Mouse (Mus musculus): ENCODE results near the gene Acot5. TPM values are rescaled to one million over a fixed set of nuclear protein-coding genes. Genes with fewer than 3 reads are reported as not detected.
"Not testable (repeated sequence)": the region's sequence is repeated elsewhere in the genome, so short reads cannot be mapped to it uniquely, and the experiment has no call there.

Acot5 gene
- polyA plus RNA-seq (2012; rRNA removed), result not detected in 2 replicates

DNA sequence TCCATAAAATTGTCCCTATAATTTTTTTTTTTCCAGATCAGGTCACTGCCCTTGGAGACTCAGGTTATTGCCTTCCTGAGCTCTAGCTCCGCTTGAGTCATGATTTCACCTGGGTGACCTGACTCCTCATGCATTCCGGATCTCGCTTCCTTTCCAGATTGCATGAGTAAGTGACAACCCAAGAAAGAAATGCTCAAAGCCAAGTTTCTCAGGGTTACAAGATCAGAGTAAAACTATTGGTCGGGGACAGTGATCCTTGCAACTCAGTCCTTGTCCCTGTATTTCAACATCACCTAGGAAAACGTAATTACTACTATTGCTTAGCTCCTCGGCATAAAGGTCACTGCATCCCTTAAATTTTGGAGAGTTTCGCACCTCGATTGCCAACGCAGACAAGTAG, at the start of gene Acot5:
Gene Acot5 (plus strand): TSS at position 340 of the 400 bp plus-strand sequence.
- Histone ChIP-seq H3K36me3 (ENCODE audit: control insufficient read depth, insufficient read depth, low read length) (no peaks in the 10 kb centered on the region), H3K4me3 (ENCODE audit: low read depth, low read length) (peak within 1 kb of the TSS; percentile 49), H3K27me3 (ENCODE audit: control insufficient read depth, insufficient read depth, low read length) (no peaks in the 10 kb centered on the region), H3K27ac (ENCODE audit: insufficient read depth, low read depth, low read length) (no peak within 1 kb of the TSS), H3K4me1 (ENCODE audit: control insufficient read depth, insufficient read depth, insufficient read length, low read length) (no peaks in the 10 kb centered on the region)
- 28% methylated on average over 9 of the region's 9 CpGs for WGBS
- TF ChIP-seq POLR2A (IDR thresholded peaks at IDR 0.05; ENCODE audit: low read depth, low read length) (no peak), CTCF (IDR thresholded peaks at IDR 0.05; ENCODE audit: extremely low read depth, insufficient read length, insufficient replicate concordance, low read depth, low read length) (no peak)

DNA sequence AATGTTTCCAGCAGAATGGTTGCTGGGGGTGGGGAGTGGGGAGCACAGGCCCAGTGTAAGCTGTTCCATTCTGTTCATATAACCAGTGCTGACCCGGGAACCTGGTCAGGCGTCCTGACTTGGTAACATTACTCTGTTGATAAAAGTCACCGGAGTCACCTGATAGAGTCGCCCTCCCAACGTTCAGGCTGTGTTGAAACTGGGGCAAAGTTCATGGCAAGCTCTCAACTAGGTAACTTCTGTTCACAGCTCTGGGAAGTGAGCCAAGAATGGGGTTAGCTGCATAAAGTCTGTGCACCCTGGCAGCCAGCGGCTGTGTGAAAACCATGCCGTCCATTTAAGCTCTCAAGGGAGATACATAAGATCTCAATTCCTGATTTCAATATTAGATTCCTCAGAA, 48.6 kb upstream of the Acot5 start:
- not testable (repeated sequence) for H3K36me3 ChIP-seq (ENCODE audit: control insufficient read depth, insufficient read depth, low read length); H3K4me3 ChIP-seq (ENCODE audit: low read depth, low read length); H3K27ac ChIP-seq (ENCODE audit: insufficient read depth, low read depth, low read length); H3K4me1 ChIP-seq (ENCODE audit: control insufficient read depth, insufficient read depth, insufficient read length, low read length); H3K27me3 ChIP-seq (ENCODE audit: control insufficient read depth, insufficient read depth, low read length)
- WGBS, result 5% methylated on average over 7 of the region's 7 CpGs

- WGBS, result 72% methylated on average over 4 of the region's 4 CpGs
Observed at GRCm38 (mm10) chr12:84022266-84022665, 46.9 kb upstream of the Acot5 start.

DNA sequence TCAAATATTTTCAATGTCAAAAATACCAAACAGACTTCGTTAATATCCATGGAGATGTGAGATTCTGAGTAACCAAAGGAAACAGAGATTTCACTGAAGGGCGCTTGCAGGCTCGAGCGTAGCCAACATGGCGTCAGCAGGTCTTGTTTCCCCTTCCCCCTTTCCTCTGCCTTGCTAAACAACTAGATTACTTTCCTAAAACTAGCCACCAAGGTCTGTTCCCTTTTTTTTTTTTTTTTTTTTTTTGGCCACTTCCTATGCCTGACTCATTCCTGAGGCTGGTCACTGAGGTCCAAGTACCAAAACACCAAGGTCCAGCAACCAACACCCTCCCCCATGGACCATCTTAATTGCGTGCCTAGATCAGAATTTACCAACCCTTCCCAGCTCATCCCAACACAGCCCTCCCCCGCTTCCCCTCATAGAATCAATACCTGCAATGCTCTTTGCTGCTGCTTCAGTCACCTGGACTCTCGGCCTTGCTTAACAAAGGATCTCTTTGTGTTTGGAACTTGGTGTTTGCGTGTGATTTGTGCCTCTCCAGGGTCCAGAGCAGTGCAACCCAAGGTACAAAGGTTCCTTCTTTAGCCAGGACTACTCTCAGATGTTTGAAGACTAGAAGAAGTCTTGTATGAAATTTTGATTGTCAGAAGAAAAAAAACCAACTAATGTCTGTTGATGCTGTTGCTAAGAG, 45.9 kb upstream of the Acot5 start:
- Histone ChIP-seq H3K27ac (ENCODE audit: insufficient read depth, low read depth, low read length) (no peak overlapping the region), H3K4me3 (ENCODE audit: low read depth, low read length) (no peak overlapping the region), H3K27me3 (ENCODE audit: control insufficient read depth, insufficient read depth, low read length) (no peaks in the 10 kb centered on the region; the same call in 1 of the 2 replicates), H3K4me1 (ENCODE audit: control insufficient read depth, insufficient read depth, insufficient read length, low read length) (peaks cover 4% of the 10 kb centered on the region; the same call in 1 of the 2 replicates), H3K36me3 (ENCODE audit: control insufficient read depth, insufficient read depth, low read length) (no peaks in the 10 kb centered on the region)
- WGBS, result 53% methylated on average over 9 of the region's 9 CpGs
- TF ChIP-seq POLR2A (IDR thresholded peaks at IDR 0.05; ENCODE audit: low read depth, low read length) (no peak), CTCF (IDR thresholded peaks at IDR 0.05; ENCODE audit: extremely low read depth, insufficient read length, insufficient replicate concordance, low read depth, low read length) (no peak)

More at GRCm38 (mm10) chr12:84022266-84022665, 46.9 kb upstream of the Acot5 start:
- H3K36me3 ChIP-seq (ENCODE audit: control insufficient read depth, insufficient read depth, low read length); H3K27me3 ChIP-seq (ENCODE audit: control insufficient read depth, insufficient read depth, low read length); H3K4me1 ChIP-seq (ENCODE audit: control insufficient read depth, insufficient read depth, insufficient read length, low read length); H3K4me3 ChIP-seq (ENCODE audit: low read depth, low read length); H3K27ac ChIP-seq (ENCODE audit: insufficient read depth, low read depth, low read length): not testable (repeated sequence)

DNA sequence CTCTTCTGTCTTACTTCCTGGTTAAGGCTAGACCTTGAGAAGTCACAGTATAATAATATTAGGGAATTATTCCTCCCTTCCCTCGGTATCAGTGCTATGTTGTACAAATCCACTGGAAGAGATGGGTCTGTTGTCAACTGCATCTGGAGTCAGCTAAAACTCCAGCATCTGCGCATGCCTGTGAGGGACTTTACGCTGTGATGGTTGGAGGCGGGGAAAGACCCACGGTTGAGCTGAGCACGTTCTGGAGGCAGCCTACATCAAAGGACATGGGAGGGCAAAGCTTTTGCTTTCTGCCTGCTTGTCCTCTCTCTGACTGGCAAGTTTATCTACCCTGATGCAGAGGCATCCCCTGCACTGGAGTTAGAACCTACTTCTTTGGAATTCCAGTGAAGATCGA, 43.2 kb upstream of the Acot5 start:
- TF ChIP-seq CTCF (IDR thresholded peaks at IDR 0.05; ENCODE audit: extremely low read depth, insufficient read length, insufficient replicate concordance, low read depth, low read length) (no peak), POLR2A (IDR thresholded peaks at IDR 0.05; ENCODE audit: low read depth, low read length) (no peak)
- Histone ChIP-seq H3K36me3 (ENCODE audit: control insufficient read depth, insufficient read depth, low read length) (no peaks in the 10 kb centered on the region), H3K4me3 (ENCODE audit: low read depth, low read length) (no peak overlapping the region), H3K27ac (ENCODE audit: insufficient read depth, low read depth, low read length) (no peak overlapping the region), H3K4me1 (ENCODE audit: control insufficient read depth, insufficient read depth, insufficient read length, low read length) (peaks cover 2% of the 10 kb centered on the region; the same call in 1 of the 2 replicates), H3K27me3 (ENCODE audit: control insufficient read depth, insufficient read depth, low read length) (no peaks in the 10 kb centered on the region)
- 86% methylated on average over 7 of the region's 7 CpGs for WGBS

DNA sequence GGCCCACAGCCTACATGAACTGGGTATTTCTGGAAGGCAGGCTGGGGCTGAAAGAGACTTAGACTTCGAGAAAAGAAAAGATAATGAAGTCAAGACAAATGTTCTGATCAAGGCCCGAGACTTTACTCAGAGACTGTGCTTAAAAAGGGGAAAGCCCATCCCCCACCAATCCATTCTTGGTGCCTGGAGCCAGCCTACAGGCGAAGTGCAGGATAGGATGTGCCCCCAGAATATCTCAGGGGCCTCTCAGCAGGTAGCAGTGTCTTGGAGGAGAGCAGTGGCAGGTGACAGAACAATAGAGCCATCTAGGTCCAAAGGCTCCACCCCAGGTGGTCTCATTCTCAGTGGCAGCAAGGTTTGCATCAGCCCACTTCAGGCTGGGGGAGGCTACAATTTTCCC, 40.8 kb upstream of the Acot5 start:
- H3K4me3 ChIP-seq (ENCODE audit: low read depth, low read length); H3K36me3 ChIP-seq (ENCODE audit: control insufficient read depth, insufficient read depth, low read length); H3K4me1 ChIP-seq (ENCODE audit: control insufficient read depth, insufficient read depth, insufficient read length, low read length); H3K27me3 ChIP-seq (ENCODE audit: control insufficient read depth, insufficient read depth, low read length); H3K27ac ChIP-seq (ENCODE audit: insufficient read depth, low read depth, low read length): not testable (repeated sequence)
- WGBS, result 84% methylated on average over 3 of the region's 3 CpGs

GRCm38 (mm10) chr12:84029043-84029442, 40.1 kb upstream of the Acot5 start:
- H3K27me3 ChIP-seq (ENCODE audit: control insufficient read depth, insufficient read depth, low read length); H3K36me3 ChIP-seq (ENCODE audit: control insufficient read depth, insufficient read depth, low read length); H3K27ac ChIP-seq (ENCODE audit: insufficient read depth, low read depth, low read length); H3K4me3 ChIP-seq (ENCODE audit: low read depth, low read length); H3K4me1 ChIP-seq (ENCODE audit: control insufficient read depth, insufficient read depth, insufficient read length, low read length): not testable (repeated sequence)
- WGBS, result 98% methylated on average over 1 of the region's 1 CpGs

GRCm38 (mm10) chr12:84030659-84031332, 38.3 kb upstream of the Acot5 start:
- H3K4me1 ChIP-seq (ENCODE audit: control insufficient read depth, insufficient read depth, insufficient read length, low read length), result peaks cover 6% of the 10 kb centered on the region; the same call in 1 of the 2 replicates
- WGBS, result 28% methylated on average over 4 of the region's 4 CpGs
- H3K27me3 ChIP-seq (ENCODE audit: control insufficient read depth, insufficient read depth, low read length), result no peaks in the 10 kb centered on the region
- no peak overlapping the region for H3K4me3 ChIP-seq (ENCODE audit: low read depth, low read length)
- H3K27ac ChIP-seq (ENCODE audit: insufficient read depth, low read depth, low read length), result no peak overlapping the region
- TF ChIP-seq CTCF (IDR thresholded peaks at IDR 0.05; ENCODE audit: extremely low read depth, insufficient read length, insufficient replicate concordance, low read depth, low read length) (peak; percentile 82; the same call in 1 of the 2 replicates), POLR2A (IDR thresholded peaks at IDR 0.05; ENCODE audit: low read depth, low read length) (no peak)
- H3K36me3 ChIP-seq (ENCODE audit: control insufficient read depth, insufficient read depth, low read length), result no peaks in the 10 kb centered on the region
